Mouse (Mus musculus): ENCODE measurements around the gene Uba7. TPM values are rescaled to one million over a fixed set of nuclear protein-coding genes. Genes with fewer than 3 reads are reported as not detected.
A peak's percentile ranks its signal among the peaks of the same experiment; 100 is the strongest.

Gene Uba7
- polyA plus RNA-seq, 1 experiment: 0.52 TPM

DNA sequence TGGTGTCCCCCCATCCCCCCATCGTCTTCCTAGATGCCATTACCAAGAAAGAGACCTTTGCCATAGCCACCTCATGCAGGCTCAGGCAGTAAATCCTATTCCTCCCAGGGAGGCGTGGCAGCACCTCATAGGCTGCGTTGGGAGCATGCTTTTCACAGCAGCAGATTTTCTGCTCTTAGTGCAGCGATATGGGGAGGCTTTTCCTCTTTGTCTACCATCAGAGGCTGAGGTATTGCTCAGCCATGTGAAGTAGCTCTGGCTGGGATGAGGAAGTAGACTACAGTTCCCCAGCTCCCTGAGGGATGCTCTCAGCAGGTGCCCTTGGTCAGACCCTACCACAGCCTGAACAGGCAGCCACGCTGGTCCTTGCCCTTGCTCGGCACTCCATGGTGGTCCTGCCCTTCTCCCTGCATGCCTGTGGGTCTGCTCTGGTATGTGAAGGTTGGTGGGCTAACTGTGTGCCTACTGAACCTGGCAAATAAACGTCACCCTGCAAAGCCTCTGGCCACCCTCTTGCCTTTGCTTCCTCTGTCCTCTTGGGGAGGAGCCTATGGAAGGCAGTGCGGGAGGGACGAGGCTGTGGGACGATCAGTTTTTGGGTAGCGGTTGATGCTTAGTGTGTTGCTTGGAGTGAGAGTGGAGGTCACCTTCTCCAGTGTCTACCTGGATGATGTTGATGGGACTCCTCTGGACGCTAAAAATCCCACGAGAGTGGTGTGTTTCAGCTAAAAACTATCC, 26.0 kb upstream of the Uba7 start:
- Histone ChIP-seq H3K27me3 (ENCODE audit: control insufficient read depth, insufficient read depth, low read length, poor library complexity, severe bottlenecking) (no peaks in the 10 kb centered on the region), H3K27ac (ENCODE audit: insufficient read depth, low read length) (no peak overlapping the region), H3K9me3 (replicated peaks; ENCODE audit: control insufficient read depth, insufficient read depth, low read length, poor library complexity, severe bottlenecking) (no peaks in the 10 kb centered on the region), H3K4me3 (ENCODE audit: low read depth, low read length) (no peak overlapping the region), H3K36me3 (ENCODE audit: control insufficient read depth, insufficient read depth, low read length, poor library complexity, severe bottlenecking) (no peaks in the 10 kb centered on the region), H3K4me1 (ENCODE audit: control insufficient read depth, insufficient read depth, low read length) (no peaks in the 10 kb centered on the region), H3K9ac (ENCODE audit: low read depth, poor library complexity, severe bottlenecking) (no peak overlapping the region)
- TF ChIP-seq EP300 (IDR thresholded peaks at IDR 0.05; ENCODE audit: insufficient read depth, low read depth, low read length): no peak
- no peak for TF ChIP-seq CTCF (IDR thresholded peaks at IDR 0.05; ENCODE audit: low read depth, low read length)
- TF ChIP-seq POLR2A (IDR thresholded peaks at IDR 0.05; ENCODE audit: insufficient read depth, low read length): no peak

DNA sequence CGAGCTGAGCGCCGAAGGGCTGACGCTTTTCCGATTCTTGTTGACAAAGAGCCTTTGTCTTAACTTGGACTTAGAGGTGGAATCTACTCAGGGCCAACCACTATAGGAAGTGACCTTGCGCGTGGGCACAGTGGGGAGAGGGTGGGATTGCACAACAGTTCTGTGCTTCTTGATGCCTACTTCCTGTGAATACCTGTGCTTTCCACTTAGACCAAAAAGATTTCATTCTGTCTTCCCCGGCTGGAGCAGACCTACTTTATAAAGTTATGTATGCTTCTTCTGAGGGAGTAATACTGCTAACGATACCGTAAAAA, 25.4 kb upstream of the Uba7 start, which contains the start of gene Traip:
TSS of gene Traip (plus strand) at position 215 of the 314 bp plus-strand sequence.
- TF ChIP-seq CTCF (IDR thresholded peaks at IDR 0.05; ENCODE audit: low read depth, low read length) (no peak), EP300 (IDR thresholded peaks at IDR 0.05; ENCODE audit: insufficient read depth, low read depth, low read length) (no peak), POLR2A (IDR thresholded peaks at IDR 0.05; ENCODE audit: insufficient read depth, low read length) (no peak)

GRCm38 (mm10) chr9:107950460-107951355, 24.6 kb upstream of the Uba7 start:
- Histone ChIP-seq H3K36me3 (ENCODE audit: control insufficient read depth, insufficient read depth, low read length, poor library complexity, severe bottlenecking) (no peaks in the 10 kb centered on the region), H3K9me3 (replicated peaks; ENCODE audit: control insufficient read depth, insufficient read depth, low read length, poor library complexity, severe bottlenecking) (no peaks in the 10 kb centered on the region), H3K4me1 (ENCODE audit: control insufficient read depth, insufficient read depth, low read length) (no peaks in the 10 kb centered on the region), H3K9ac (ENCODE audit: low read depth, poor library complexity, severe bottlenecking) (peak overlapping the region; percentile 11; the same call in 1 of the 2 replicates), H3K27me3 (ENCODE audit: control insufficient read depth, insufficient read depth, low read length, poor library complexity, severe bottlenecking) (no peaks in the 10 kb centered on the region), H3K4me3 (ENCODE audit: low read depth, low read length) (peak overlapping the region; percentile 64), H3K27ac (ENCODE audit: insufficient read depth, low read length) (no peak overlapping the region)
- TF ChIP-seq CTCF (IDR thresholded peaks at IDR 0.05; ENCODE audit: low read depth, low read length) (no peak), EP300 (IDR thresholded peaks at IDR 0.05; ENCODE audit: insufficient read depth, low read depth, low read length) (no peak), POLR2A (IDR thresholded peaks at IDR 0.05; ENCODE audit: insufficient read depth, low read length) (no peak)

More for the DNA sequence above, 25.4 kb upstream of the Uba7 start, which contains the start of gene Traip:
- H3K4me3 ChIP-seq (ENCODE audit: low read depth, low read length): peak within 1 kb of the TSS; percentile 64
- H3K36me3 ChIP-seq (ENCODE audit: control insufficient read depth, insufficient read depth, low read length, poor library complexity, severe bottlenecking): no peaks in the 10 kb centered on the region
- no peak within 1 kb of the TSS for H3K27ac ChIP-seq (ENCODE audit: insufficient read depth, low read length)
- no peaks in the 10 kb centered on the region for H3K4me1 ChIP-seq (ENCODE audit: control insufficient read depth, insufficient read depth, low read length)
- H3K27me3 ChIP-seq (ENCODE audit: control insufficient read depth, insufficient read depth, low read length, poor library complexity, severe bottlenecking): no peaks in the 10 kb centered on the region
- H3K9me3 ChIP-seq (replicated peaks; ENCODE audit: control insufficient read depth, insufficient read depth, low read length, poor library complexity, severe bottlenecking): no peaks in the 10 kb centered on the region
- peak within 1 kb of the TSS; percentile 11; the same call in 1 of the 2 replicates for H3K9ac ChIP-seq (ENCODE audit: low read depth, poor library complexity, severe bottlenecking)

GRCm38 (mm10) chr9:107955613-107956289, 19.6 kb upstream of the Uba7 start:
- Histone ChIP-seq H3K9me3 (replicated peaks; ENCODE audit: control insufficient read depth, insufficient read depth, low read length, poor library complexity, severe bottlenecking) (no peaks in the 10 kb centered on the region), H3K36me3 (ENCODE audit: control insufficient read depth, insufficient read depth, low read length, poor library complexity, severe bottlenecking) (no peaks in the 10 kb centered on the region), H3K4me3 (ENCODE audit: low read depth, low read length) (no peak overlapping the region)

GRCm38 (mm10) chr9:107957141-107957540, 18.2 kb upstream of the Uba7 start:
- Histone ChIP-seq H3K27ac (ENCODE audit: insufficient read depth, low read length) (no peak overlapping the region), H3K4me1 (ENCODE audit: control insufficient read depth, insufficient read depth, low read length) (peaks cover 2% of the 10 kb centered on the region), H3K27me3 (ENCODE audit: control insufficient read depth, insufficient read depth, low read length, poor library complexity, severe bottlenecking) (no peaks in the 10 kb centered on the region), H3K9me3 (replicated peaks; ENCODE audit: control insufficient read depth, insufficient read depth, low read length, poor library complexity, severe bottlenecking) (no peaks in the 10 kb centered on the region), H3K36me3 (ENCODE audit: control insufficient read depth, insufficient read depth, low read length, poor library complexity, severe bottlenecking) (no peaks in the 10 kb centered on the region), H3K9ac (ENCODE audit: low read depth, poor library complexity, severe bottlenecking) (no peak overlapping the region), H3K4me3 (ENCODE audit: low read depth, low read length) (no peak overlapping the region)
- TF ChIP-seq POLR2A (IDR thresholded peaks at IDR 0.05; ENCODE audit: insufficient read depth, low read length) (no peak), CTCF (IDR thresholded peaks at IDR 0.05; ENCODE audit: low read depth, low read length) (no peak), EP300 (IDR thresholded peaks at IDR 0.05; ENCODE audit: insufficient read depth, low read depth, low read length) (no peak)

More at GRCm38 (mm10) chr9:107955613-107956289, 19.6 kb upstream of the Uba7 start:
- no peak for TF ChIP-seq POLR2A (IDR thresholded peaks at IDR 0.05; ENCODE audit: insufficient read depth, low read length)
- TF ChIP-seq EP300 (IDR thresholded peaks at IDR 0.05; ENCODE audit: insufficient read depth, low read depth, low read length): no peak
- no peak for TF ChIP-seq CTCF (IDR thresholded peaks at IDR 0.05; ENCODE audit: low read depth, low read length)
- H3K9ac ChIP-seq (ENCODE audit: low read depth, poor library complexity, severe bottlenecking): no peak overlapping the region
- no peak overlapping the region for H3K27ac ChIP-seq (ENCODE audit: insufficient read depth, low read length)
- H3K27me3 ChIP-seq (ENCODE audit: control insufficient read depth, insufficient read depth, low read length, poor library complexity, severe bottlenecking): no peaks in the 10 kb centered on the region
- H3K4me1 ChIP-seq (ENCODE audit: control insufficient read depth, insufficient read depth, low read length): no peaks in the 10 kb centered on the region
